Mouse (Mus musculus): Measurements from ENCODE around the gene Rab5if. TPM values are rescaled to one million over a fixed set of nuclear protein-coding genes. Genes with fewer than 3 reads are reported as not detected.
"Not testable (repeated sequence)": the region's sequence is repeated elsewhere in the genome, so short reads cannot be mapped to it uniquely, and the experiment has no call there.

The Rab5if gene
- total RNA-seq (2015; ENCODE audit: low replicate concordance) (74.6 and 109 TPM in 2 replicates), total RNA-seq (2017; ENCODE audit: low replicate concordance) (42.8 and 46.2 TPM in 2 replicates)

- ATAC-seq (replicated peaks; ENCODE audit: low FRiP score, poor library complexity, severe bottlenecking) = peak; percentile 89
Measured at GRCm38 (mm10) chr2:156862772-156863486, at the start of gene Rab5if. Rab5if (plus strand) TSS chr2:156863128.

- ATAC-seq (replicated peaks; ENCODE audit: low FRiP score, poor library complexity, severe bottlenecking) = no peak
Measured at GRCm38 (mm10) chr2:156814344-156814801, 48.6 kb upstream of the Rab5if start.

- no peak for ATAC-seq (replicated peaks; ENCODE audit: low FRiP score, poor library complexity, severe bottlenecking)
Measured at GRCm38 (mm10) chr2:156814893-156815292, 48.0 kb upstream of the Rab5if start.

- ATAC-seq (replicated peaks; ENCODE audit: low FRiP score, poor library complexity, severe bottlenecking) = no peak
Measured at GRCm38 (mm10) chr2:156815412-156815811, 47.5 kb upstream of the Rab5if start.

GRCm38 (mm10) chr2:156816116-156816515, 46.8 kb upstream of the Rab5if start:
- ATAC-seq (replicated peaks; ENCODE audit: low FRiP score, poor library complexity, severe bottlenecking) = no peak

- not testable (repeated sequence) for ATAC-seq (replicated peaks; ENCODE audit: low FRiP score, poor library complexity, severe bottlenecking)
Measured at GRCm38 (mm10) chr2:156825128-156825527, 37.8 kb upstream of the Rab5if start.

GRCm38 (mm10) chr2:156834336-156834735, 28.6 kb upstream of the Rab5if start:
- no peak for ATAC-seq (replicated peaks; ENCODE audit: low FRiP score, poor library complexity, severe bottlenecking)

GRCm38 (mm10) chr2:156838839-156839238, 24.1 kb upstream of the Rab5if start:
- no peak for ATAC-seq (replicated peaks; ENCODE audit: low FRiP score, poor library complexity, severe bottlenecking)

GRCm38 (mm10) chr2:156839319-156840191, 23.4 kb upstream of the Rab5if start, which contains the start of gene Tgif2:
Tgif2 (plus strand) TSS chr2:156840007.
- ATAC-seq (replicated peaks; ENCODE audit: low FRiP score, poor library complexity, severe bottlenecking) = no peak

- no peak for ATAC-seq (replicated peaks; ENCODE audit: low FRiP score, poor library complexity, severe bottlenecking)
Measured at GRCm38 (mm10) chr2:156840301-156841027, 22.5 kb upstream of the Rab5if start.

- no peak for ATAC-seq (replicated peaks; ENCODE audit: low FRiP score, poor library complexity, severe bottlenecking)
Measured at GRCm38 (mm10) chr2:156841028-156841840, 21.7 kb upstream of the Rab5if start.

GRCm38 (mm10) chr2:156841841-156842706, 20.9 kb upstream of the Rab5if start:
- ATAC-seq (replicated peaks; ENCODE audit: low FRiP score, poor library complexity, severe bottlenecking) = peak; percentile 51; the same call in 1 of the 2 replicates

- ATAC-seq (replicated peaks; ENCODE audit: low FRiP score, poor library complexity, severe bottlenecking) = no peak
Measured at GRCm38 (mm10) chr2:156842711-156843110, 20.2 kb upstream of the Rab5if start.

- ATAC-seq (replicated peaks; ENCODE audit: low FRiP score, poor library complexity, severe bottlenecking) = no peak
Measured at GRCm38 (mm10) chr2:156843331-156843730, 19.6 kb upstream of the Rab5if start.

GRCm38 (mm10) chr2:156844715-156845114, 18.2 kb upstream of the Rab5if start:
- no peak for ATAC-seq (replicated peaks; ENCODE audit: low FRiP score, poor library complexity, severe bottlenecking)

GRCm38 (mm10) chr2:156847653-156848052, 15.3 kb upstream of the Rab5if start:
- ATAC-seq (replicated peaks; ENCODE audit: low FRiP score, poor library complexity, severe bottlenecking) = no peak

GRCm38 (mm10) chr2:156848526-156849182, 14.3 kb upstream of the Rab5if start:
- ATAC-seq (replicated peaks; ENCODE audit: low FRiP score, poor library complexity, severe bottlenecking) = no peak

GRCm38 (mm10) chr2:156850505-156850904, 12.4 kb upstream of the Rab5if start:
- ATAC-seq (replicated peaks; ENCODE audit: low FRiP score, poor library complexity, severe bottlenecking) = no peak
